8 mouse cellular contexts compared by ENCODE assay signal in the genomic region with DNA sequence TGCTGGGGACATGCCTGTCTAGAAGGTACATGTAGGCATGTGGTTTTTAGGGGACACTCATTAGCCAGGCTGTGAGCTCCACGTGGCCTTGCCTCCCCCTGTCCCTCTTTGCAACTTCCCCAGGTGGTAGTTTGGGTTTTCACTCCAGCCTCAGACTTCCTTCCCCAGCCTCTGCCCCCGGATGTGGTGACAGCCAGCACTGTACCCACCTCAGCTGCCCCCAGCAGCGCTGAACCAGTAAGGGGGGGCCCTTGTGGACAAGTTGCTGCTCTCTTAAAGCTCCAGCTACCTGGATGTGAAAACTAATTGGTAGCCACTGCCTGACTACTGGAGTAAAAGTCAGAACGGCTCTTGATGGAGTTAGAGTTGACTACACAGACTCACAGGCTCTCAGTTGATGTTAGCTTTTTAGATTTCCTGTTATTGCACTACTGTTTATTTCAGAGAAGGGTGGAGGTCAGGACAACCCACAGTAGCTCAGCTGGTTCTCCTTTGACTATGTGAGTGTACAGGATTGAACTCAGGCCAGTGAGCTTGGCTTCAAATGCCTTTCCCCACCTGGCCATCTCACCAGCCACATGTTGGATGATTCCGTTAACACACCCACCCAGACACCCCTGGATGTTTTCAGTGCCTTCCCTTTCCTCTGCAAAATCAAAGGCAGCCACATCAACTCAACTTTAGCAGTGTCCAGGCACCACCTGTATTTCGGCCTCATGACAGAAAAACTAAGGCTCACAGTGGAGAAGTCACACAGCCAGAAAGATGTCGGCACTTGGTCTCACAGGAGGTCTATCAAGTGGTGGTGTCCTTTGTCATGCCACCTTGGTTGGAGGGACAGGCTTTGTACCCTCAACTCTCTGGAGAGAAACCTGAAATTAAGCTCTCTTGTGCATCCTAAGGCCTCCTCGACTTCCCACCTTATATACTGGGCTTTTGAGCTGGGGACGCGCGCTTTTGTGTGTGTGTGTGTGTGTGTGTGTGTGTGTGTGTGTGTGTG. TPM values are rescaled to one million over a fixed set of nuclear protein-coding genes. Genes with fewer than 3 reads are reported as not detected.
A peak's percentile ranks its signal among the peaks of the same experiment; 100 is the strongest.
DNase-seq lines count a peak whose midpoint lies in the region; ATAC-seq and TF ChIP-seq lines count a peak whose summit lies in the region.

No protein-coding gene starts in this region.

- H3K27ac ChIP-seq in kidney, postnatal 0 days: peak overlapping the region; percentile 84
- H3K27ac ChIP-seq in liver, adult 2 months (replicated peaks; ENCODE audit: insufficient read depth, low read depth, low read length): peak overlapping the region; percentile 55
- H3K27ac ChIP-seq in midbrain, postnatal 0 days (ENCODE audit: low read depth, low read length): peak overlapping the region; percentile 43

- peak overlapping the region; percentile 63; the same call in 1 of the 2 replicates for H3K4me3 ChIP-seq in kidney, postnatal 0 days (replicated peaks; ENCODE audit: low read depth, low read length)
- H3K4me3 ChIP-seq in liver, adult 2 months (ENCODE audit: insufficient read depth, low read depth, low read length): no peak overlapping the region
- H3K4me3 ChIP-seq in midbrain, postnatal 0 days (ENCODE audit: low read depth, low read length): peak overlapping the region; percentile 56; the same call in 1 of the 2 replicates

- peaks cover 3% of the 10 kb centered on the region; the same call in 1 of the 2 replicates for H3K79me2 ChIP-seq in liver, adult 2 months (ENCODE audit: control insufficient read depth, insufficient read depth, low read length)

- 34% methylated on average over 11 of the region's 11 CpGs for whole genome bisulfite sequencing in kidney, postnatal 0 days
- WGBS in liver, adult 2 months: 51% methylated on average over 11 of the region's 11 CpGs
- 46% methylated on average over 11 of the region's 11 CpGs for WGBS in midbrain, postnatal 0 days

- peaks cover 40% of the 10 kb centered on the region; the same call in 1 of the 2 replicates for H3K36me3 ChIP-seq in kidney, postnatal 0 days (ENCODE audit: insufficient read depth, low read length)
- no peaks in the 10 kb centered on the region for H3K36me3 ChIP-seq in liver, adult 2 months (ENCODE audit: control insufficient read depth, insufficient read depth, low read length)
- H3K36me3 ChIP-seq in midbrain, postnatal 0 days (ENCODE audit: insufficient read depth, low read length): peaks cover 41% of the 10 kb centered on the region

- peaks cover 11% of the 10 kb centered on the region for H3K4me1 ChIP-seq in kidney, postnatal 0 days (replicated peaks; ENCODE audit: insufficient read depth, low read length)
- 0 out of 2 replicates have a peak, but pooled peaks cover 4% of the 10 kb centered on the region for H3K4me1 ChIP-seq in liver, adult 2 months (ENCODE audit: control insufficient read depth, insufficient read depth, low read length)
- H3K4me1 ChIP-seq in midbrain, postnatal 0 days (ENCODE audit: insufficient read depth, low read length): peaks cover 14% of the 10 kb centered on the region

- H3K9ac ChIP-seq in kidney, postnatal 0 days (ENCODE audit: low read depth, low read length): peak overlapping the region; percentile 75
- H3K9ac ChIP-seq in liver, adult 2 months (ENCODE audit: low read depth, low read length): peak overlapping the region; percentile 85
- H3K9ac ChIP-seq in midbrain, postnatal 0 days (replicated peaks; ENCODE audit: low read length, poor library complexity, severe bottlenecking): no peak overlapping the region

- no peak for DNase-seq in kidney, postnatal 0 days (ENCODE audit: low spot score)
- DNase-seq in kidney, postnatal 14 days: no peak
- no peak for DNase-seq in liver, adult 2 months (ENCODE audit: extremely low read depth, low read depth, low spot score)
- DNase-seq in midbrain, postnatal 0 days (ENCODE audit: low spot score): no peak
- peak; percentile 90 for DNase-seq in thymus, postnatal 25 days
- DNase-seq in frontal cortex, adult 2 months (ENCODE audit: extremely low spot score in 1 of 2, low spot score in 1 of 2): no peak
- no peak for DNase-seq in layer of hippocampus, adult 9-11 months

- H3K4me2 ChIP-seq in kidney, postnatal 0 days (ENCODE audit: low read length): peak overlapping the region; percentile 94
- peak overlapping the region; percentile 95 for H3K4me2 ChIP-seq in midbrain, postnatal 0 days (ENCODE audit: low read depth, low read length, poor library complexity, severe bottlenecking)

- no peak for TF ChIP-seq POLR2A in liver, adult 2 months (IDR thresholded peaks at IDR 0.05; ENCODE audit: extremely low read depth, insufficient read depth, low read length)

- H3K9me3 ChIP-seq in kidney, postnatal 0 days (replicated peaks; ENCODE audit: low read length): no peaks in the 10 kb centered on the region
- H3K9me3 ChIP-seq in midbrain, postnatal 0 days (ENCODE audit: low read length): no peaks in the 10 kb centered on the region

- ATAC-seq in kidney, postnatal 0 days (replicated peaks; ENCODE audit: low FRiP score, low read depth): no peak
- ATAC-seq in granulocyte monocyte progenitor cell, adult 5-6 weeks (replicated peaks; ENCODE audit: poor library complexity, severe bottlenecking): peak; percentile 67
- ATAC-seq in midbrain, postnatal 0 days (ENCODE audit: low FRiP score): no peak

- no peaks in the 10 kb centered on the region for H3K27me3 ChIP-seq in kidney, postnatal 0 days (ENCODE audit: insufficient read depth, low read length)
- no peaks in the 10 kb centered on the region for H3K27me3 ChIP-seq in liver, adult 2 months (ENCODE audit: control insufficient read depth, insufficient read depth, low read length)
- no peaks in the 10 kb centered on the region for H3K27me3 ChIP-seq in midbrain, postnatal 0 days (ENCODE audit: insufficient read depth, low read length)

- no peak for TF ChIP-seq CTCF in kidney, postnatal 0 days (IDR thresholded peaks at IDR 0.05; ENCODE audit: low read depth)
- TF ChIP-seq CTCF in liver, adult 2 months (IDR thresholded peaks at IDR 0.05; ENCODE audit: low read depth, low read length): no peak
- TF ChIP-seq CTCF in midbrain, postnatal 0 days (IDR thresholded peaks at IDR 0.05): no peak

RNA-seq across cellular contexts. Expression of gene Prkd2, which starts 0.8 kb away (rescaled TPM):
- 12.8 and 15.1 TPM in 2 replicates for polyA plus RNA-seq in kidney, postnatal 0 days (2015; fragmentation: Nextera tagmentation; extraction: Ambion mirVana)
- total RNA-seq in granulocyte monocyte progenitor cell, adult 5-6 weeks (2014; fragmentation: Nextera tagmentation): 9.6 and 14.6 TPM in 2 replicates
- total RNA-seq in granulocyte monocyte progenitor cell, adult 5-6 weeks (2017): 3.4 and 11.9 TPM in 2 replicates
- 2.5 and 5.1 TPM in 2 replicates for total RNA-seq in liver, adult 2 months (2014; rRNA removed)
- polyA plus RNA-seq in liver, adult 2 months (2012; rRNA removed): 7.8 and 11.7 TPM in 2 replicates
- 3.2 and 4.9 TPM in 2 replicates for total RNA-seq in midbrain, postnatal 0 days (2014; rRNA removed)
- polyA plus RNA-seq in midbrain, postnatal 0 days (2015; fragmentation: Nextera tagmentation; extraction: Ambion mirVana): 3.9 TPM in 2 replicates
- 6.4 and 6.7 TPM in 2 replicates for polyA plus RNA-seq in frontal cortex, adult 2 months (2012; rRNA removed)

RNA-seq across cellular contexts. Expression of gene Fkrp, which starts 25.3 kb away (rescaled TPM):
- 31.0 and 32.0 TPM in 2 replicates for polyA plus RNA-seq in kidney, postnatal 0 days (2015; fragmentation: Nextera tagmentation; extraction: Ambion mirVana)
- total RNA-seq in granulocyte monocyte progenitor cell, adult 5-6 weeks (2014; fragmentation: Nextera tagmentation): 8.1 and 10.5 TPM in 2 replicates
- 9.3 and 11.0 TPM in 2 replicates for total RNA-seq in granulocyte monocyte progenitor cell, adult 5-6 weeks (2017)
- total RNA-seq in liver, adult 2 months (2014; rRNA removed): 5.5 and 6.3 TPM in 2 replicates
- 14.3 and 15.3 TPM in 2 replicates for polyA plus RNA-seq in liver, adult 2 months (2012; rRNA removed)
- total RNA-seq in midbrain, postnatal 0 days (2014; rRNA removed): 81.4 and 85.9 TPM in 2 replicates
- 50.0 and 53.5 TPM in 2 replicates for polyA plus RNA-seq in midbrain, postnatal 0 days (2015; fragmentation: Nextera tagmentation; extraction: Ambion mirVana)
- 38.2 and 40.3 TPM in 2 replicates for polyA plus RNA-seq in frontal cortex, adult 2 months (2012; rRNA removed)

RNA-seq across cellular contexts. Expression of gene Strn4, which starts 26.2 kb away (rescaled TPM):
- 65.4 and 71.2 TPM in 2 replicates for polyA plus RNA-seq in kidney, postnatal 0 days (2015; fragmentation: Nextera tagmentation; extraction: Ambion mirVana)
- 36.8 and 50.4 TPM in 2 replicates for total RNA-seq in granulocyte monocyte progenitor cell, adult 5-6 weeks (2014; fragmentation: Nextera tagmentation)
- total RNA-seq in granulocyte monocyte progenitor cell, adult 5-6 weeks (2017): 47.0 and 63.5 TPM in 2 replicates
- 18.7 and 26.3 TPM in 2 replicates for total RNA-seq in liver, adult 2 months (2014; rRNA removed)
- polyA plus RNA-seq in liver, adult 2 months (2012; rRNA removed): 39.5 and 52.7 TPM in 2 replicates
- 252 and 291 TPM in 2 replicates for total RNA-seq in midbrain, postnatal 0 days (2014; rRNA removed)
- polyA plus RNA-seq in midbrain, postnatal 0 days (2015; fragmentation: Nextera tagmentation; extraction: Ambion mirVana): 156 and 165 TPM in 2 replicates
- 262 TPM in 2 replicates for polyA plus RNA-seq in frontal cortex, adult 2 months (2012; rRNA removed)

RNA-seq across cellular contexts. Expression of gene Dact3, which starts 33.3 kb away (rescaled TPM):
- polyA plus RNA-seq in kidney, postnatal 0 days (2015; fragmentation: Nextera tagmentation; extraction: Ambion mirVana): 3.7 and 4.3 TPM in 2 replicates
- total RNA-seq in granulocyte monocyte progenitor cell, adult 5-6 weeks (2014; fragmentation: Nextera tagmentation): not detected in 2 replicates
- 0.31 and 0.69 TPM in 2 replicates for total RNA-seq in granulocyte monocyte progenitor cell, adult 5-6 weeks (2017)
- under 0.01 and 0.20 TPM in 2 replicates for total RNA-seq in liver, adult 2 months (2014; rRNA removed)
- 0.52 and 0.64 TPM in 2 replicates for polyA plus RNA-seq in liver, adult 2 months (2012; rRNA removed)
- 86.0 and 107 TPM in 2 replicates for total RNA-seq in midbrain, postnatal 0 days (2014; rRNA removed)
- 7.5 and 7.7 TPM in 2 replicates for polyA plus RNA-seq in midbrain, postnatal 0 days (2015; fragmentation: Nextera tagmentation; extraction: Ambion mirVana)
- polyA plus RNA-seq in frontal cortex, adult 2 months (2012; rRNA removed): 151 and 154 TPM in 2 replicates

RNA-seq across cellular contexts. Expression of gene Gng8, which starts 49.7 kb away (rescaled TPM):
- polyA plus RNA-seq in kidney, postnatal 0 days (2015; fragmentation: Nextera tagmentation; extraction: Ambion mirVana): 7.3 and 8.9 TPM in 2 replicates
- not detected in 2 replicates for total RNA-seq in granulocyte monocyte progenitor cell, adult 5-6 weeks (2014; fragmentation: Nextera tagmentation)
- total RNA-seq in granulocyte monocyte progenitor cell, adult 5-6 weeks (2017): 0.26 and 0.62 TPM in 2 replicates
- not detected in 2 replicates for total RNA-seq in liver, adult 2 months (2014; rRNA removed)
- 0.25 and 0.26 TPM in 2 replicates for polyA plus RNA-seq in liver, adult 2 months (2012; rRNA removed)
- 1.9 and 5.2 TPM in 2 replicates for total RNA-seq in midbrain, postnatal 0 days (2014; rRNA removed)
- polyA plus RNA-seq in midbrain, postnatal 0 days (2015; fragmentation: Nextera tagmentation; extraction: Ambion mirVana): 12.3 and 15.9 TPM in 2 replicates
- polyA plus RNA-seq in frontal cortex, adult 2 months (2012; rRNA removed): 5.9 and 7.6 TPM in 2 replicates
